Mouse (Mus musculus) embryo, embryonic 10.5 days (tissue): ENCODE data around the gene Zfhx3.

Experiments
- DNase-seq: peaks from one replicate; pipeline ENCODE4 v3.0.0-alpha.2; 2015; ENCODE audit warnings: low spot score

Gene Zfhx3

GRCm38 (mm10) chr8:108741651-108742050, 799.2 kb downstream of the Zfhx3 start:
- no peak for DNase-seq

- no peak for DNase-seq
Observed at GRCm38 (mm10) chr8:108742465-108742864, 800.0 kb downstream of the Zfhx3 start.

- no peak for DNase-seq
Observed at GRCm38 (mm10) chr8:108743238-108743637, 800.8 kb downstream of the Zfhx3 start.

GRCm38 (mm10) chr8:108745551-108745950, 803.1 kb downstream of the Zfhx3 start:
- no peak for DNase-seq

- no peak for DNase-seq
Observed at GRCm38 (mm10) chr8:108748095-108748494, 805.7 kb downstream of the Zfhx3 start.

GRCm38 (mm10) chr8:108748851-108749376, 806.5 kb downstream of the Zfhx3 start:
- peak; percentile 60 for DNase-seq

- no peak for DNase-seq
Observed at GRCm38 (mm10) chr8:108750806-108751205, 808.4 kb downstream of the Zfhx3 start.

- DNase-seq, result no peak
Observed at GRCm38 (mm10) chr8:108754556-108754955, 812.1 kb downstream of the Zfhx3 start.

GRCm38 (mm10) chr8:108755400-108756325, 813.2 kb downstream of the Zfhx3 start:
- DNase-seq, result peak; percentile 52

- peak; percentile 78 for DNase-seq
Observed at GRCm38 (mm10) chr8:108759511-108760330, 817.3 kb downstream of the Zfhx3 start.

- no peak for DNase-seq
Observed at GRCm38 (mm10) chr8:108760745-108761144, 818.3 kb downstream of the Zfhx3 start.

GRCm38 (mm10) chr8:108762567-108762966, 820.1 kb downstream of the Zfhx3 start:
- DNase-seq, result peak; percentile 62

- DNase-seq, result no peak
Observed at GRCm38 (mm10) chr8:108764403-108765194, 822.2 kb downstream of the Zfhx3 start.

- no peak for DNase-seq
Observed at GRCm38 (mm10) chr8:108766102-108766501, 823.7 kb downstream of the Zfhx3 start.

GRCm38 (mm10) chr8:108768051-108768450, 825.6 kb downstream of the Zfhx3 start:
- DNase-seq, result no peak

- DNase-seq, result no peak
Observed at GRCm38 (mm10) chr8:108770334-108770733, 827.9 kb downstream of the Zfhx3 start.

- no peak for DNase-seq
Observed at GRCm38 (mm10) chr8:108773436-108773835, 831.0 kb downstream of the Zfhx3 start.

- DNase-seq, result no peak
Observed at GRCm38 (mm10) chr8:108778063-108778462, 835.6 kb downstream of the Zfhx3 start.

- DNase-seq, result no peak
Observed at GRCm38 (mm10) chr8:108778551-108778950, 836.1 kb downstream of the Zfhx3 start.

- no peak for DNase-seq
Observed at GRCm38 (mm10) chr8:108780766-108781165, 838.3 kb downstream of the Zfhx3 start.

GRCm38 (mm10) chr8:108781192-108781591, 838.7 kb downstream of the Zfhx3 start:
- no peak for DNase-seq

GRCm38 (mm10) chr8:108783155-108783554, 840.7 kb downstream of the Zfhx3 start:
- DNase-seq, result no peak
